Mouse (Mus musculus): ENCODE measurements at regions not wholly inside any gene's neighbourhood (a gene's known extent, or its start where the extent isn't known, plus 50 kb on each side); places are given as distances from the start of the nearest gene placed in this dataset.

GRCm38 (mm10) chr8:6132243-6132751 lies 1027.1 kb upstream of the Slc10a2 start:
- Histone ChIP-seq H3ac (ENCODE audit: control insufficient read depth, insufficient read length) (no peak overlapping the region), H3K79me2 (ENCODE audit: control insufficient read depth, insufficient read depth) (no peaks in the 10 kb centered on the region), H3K4me2 (ENCODE audit: low read depth) (no peak overlapping the region), H3K4me3 (no peak overlapping the region), H3K27me3 (ENCODE audit: control insufficient read depth, insufficient read depth, insufficient read length) (no peaks in the 10 kb centered on the region), H3K36me3 (ENCODE audit: control insufficient read depth, insufficient read depth) (no peaks in the 10 kb centered on the region)
- TF ChIP-seq REST (IDR thresholded peaks at IDR 0.05; ENCODE audit: insufficient read depth, insufficient read length): no peak

- TF ChIP-seq CEBPB (IDR thresholded peaks at IDR 0.05; ENCODE audit: insufficient read depth, poor library complexity, severe bottlenecking) (no peak), MYOG (IDR thresholded peaks at IDR 0.05; ENCODE audit: control insufficient read depth in 1 of 3, insufficient read depth in 1 of 3, insufficient read length in 2 of 3, low read depth in 2 of 3) (no peak), POLR2AphosphoS2 (IDR thresholded peaks at IDR 0.05; ENCODE audit: insufficient read length, low read depth) (no peak), REST (IDR thresholded peaks at IDR 0.05; ENCODE audit: insufficient read depth, insufficient read length) (no peak), POLR2A (IDR thresholded peaks at IDR 0.05; ENCODE audit: insufficient read length, low read depth) (no peak), MYOD1 (IDR thresholded peaks at IDR 0.05; ENCODE audit: control insufficient read depth in 1 of 3, insufficient read length in 2 of 3, low read depth in 2 of 3) (no peak), TCF12 (IDR thresholded peaks at IDR 0.05; ENCODE audit: insufficient read depth, poor library complexity, severe bottlenecking) (no peak), USF1 (IDR thresholded peaks at IDR 0.05; ENCODE audit: low read depth) (no peak), E2F4 (IDR thresholded peaks at IDR 0.05; ENCODE audit: insufficient read depth) (no peak), MAX (IDR thresholded peaks at IDR 0.05; ENCODE audit: low read depth) (no peak), TCF3 (IDR thresholded peaks at IDR 0.05; ENCODE audit: insufficient read length, low read depth) (no peak), SRF (IDR thresholded peaks at IDR 0.05; ENCODE audit: control insufficient read depth, insufficient read length, low read depth) (no peak)
- Histone ChIP-seq H3K79me2 (ENCODE audit: control insufficient read depth, insufficient read depth) (no peaks in the 10 kb centered on the region), H3K4me3 (no peak overlapping the region), H3K4me2 (ENCODE audit: low read depth) (no peak overlapping the region), H3K36me3 (ENCODE audit: control insufficient read depth, insufficient read depth) (no peaks in the 10 kb centered on the region), H3ac (ENCODE audit: control insufficient read depth, insufficient read length) (no peak overlapping the region), H3K27me3 (ENCODE audit: control insufficient read depth, insufficient read depth, insufficient read length) (no peaks in the 10 kb centered on the region)
Observed at GRCm38 (mm10) chr8:6125265-6125664, 1020.1 kb upstream of the Slc10a2 start.

- TF ChIP-seq REST (IDR thresholded peaks at IDR 0.05; ENCODE audit: insufficient read depth, insufficient read length): no peak
- TF ChIP-seq POLR2A (IDR thresholded peaks at IDR 0.05; ENCODE audit: insufficient read length, low read depth): no peak
- no peak for TF ChIP-seq MYOD1 (IDR thresholded peaks at IDR 0.05; ENCODE audit: control insufficient read depth in 1 of 3, insufficient read length in 2 of 3, low read depth in 2 of 3)
- no peak for TF ChIP-seq SRF (IDR thresholded peaks at IDR 0.05; ENCODE audit: control insufficient read depth, insufficient read length, low read depth)
- TF ChIP-seq CEBPB (IDR thresholded peaks at IDR 0.05; ENCODE audit: insufficient read depth, poor library complexity, severe bottlenecking): no peak
- TF ChIP-seq E2F4 (IDR thresholded peaks at IDR 0.05; ENCODE audit: insufficient read depth): no peak
- TF ChIP-seq MAX (IDR thresholded peaks at IDR 0.05; ENCODE audit: low read depth): no peak
- Histone ChIP-seq H3K4me2 (ENCODE audit: low read depth) (no peak overlapping the region), H3K36me3 (ENCODE audit: control insufficient read depth, insufficient read depth) (no peaks in the 10 kb centered on the region), H3K27me3 (ENCODE audit: control insufficient read depth, insufficient read depth, insufficient read length) (no peaks in the 10 kb centered on the region), H3K79me2 (ENCODE audit: control insufficient read depth, insufficient read depth) (no peaks in the 10 kb centered on the region), H3K4me3 (no peak overlapping the region), H3ac (ENCODE audit: control insufficient read depth, insufficient read length) (no peak overlapping the region)
Observed at GRCm38 (mm10) chr8:6119506-6119905, 1014.4 kb upstream of the Slc10a2 start.

GRCm38 (mm10) chr8:6111351-6111750 lies 1006.2 kb upstream of the Slc10a2 start:
- Histone ChIP-seq H3K4me3 (no peak overlapping the region), H3K79me2 (ENCODE audit: control insufficient read depth, insufficient read depth) (no peaks in the 10 kb centered on the region), H3ac (ENCODE audit: control insufficient read depth, insufficient read length) (no peak overlapping the region), H3K27me3 (ENCODE audit: control insufficient read depth, insufficient read depth, insufficient read length) (no peaks in the 10 kb centered on the region), H3K4me2 (ENCODE audit: low read depth) (no peak overlapping the region), H3K36me3 (ENCODE audit: control insufficient read depth, insufficient read depth) (no peaks in the 10 kb centered on the region)
- TF ChIP-seq TCF12 (IDR thresholded peaks at IDR 0.05; ENCODE audit: insufficient read depth, poor library complexity, severe bottlenecking): no peak
- TF ChIP-seq REST (IDR thresholded peaks at IDR 0.05; ENCODE audit: insufficient read depth, insufficient read length): no peak
- no peak for TF ChIP-seq SRF (IDR thresholded peaks at IDR 0.05; ENCODE audit: control insufficient read depth, insufficient read length, low read depth)
- TF ChIP-seq POLR2A (IDR thresholded peaks at IDR 0.05; ENCODE audit: insufficient read length, low read depth): no peak
- TF ChIP-seq TCF3 (IDR thresholded peaks at IDR 0.05; ENCODE audit: insufficient read length, low read depth): no peak
- no peak for TF ChIP-seq MAX (IDR thresholded peaks at IDR 0.05; ENCODE audit: low read depth)
- TF ChIP-seq MYOG (IDR thresholded peaks at IDR 0.05; ENCODE audit: control insufficient read depth in 1 of 3, insufficient read depth in 1 of 3, insufficient read length in 2 of 3, low read depth in 2 of 3): no peak
- TF ChIP-seq MYOD1 (IDR thresholded peaks at IDR 0.05; ENCODE audit: control insufficient read depth in 1 of 3, insufficient read length in 2 of 3, low read depth in 2 of 3): no peak

GRCm38 (mm10) chr8:6090028-6090427 lies 984.9 kb upstream of the Slc10a2 start:
- H3K36me3 ChIP-seq (ENCODE audit: control insufficient read depth, insufficient read depth): no peaks in the 10 kb centered on the region
- no peaks in the 10 kb centered on the region for H3K27me3 ChIP-seq (ENCODE audit: control insufficient read depth, insufficient read depth, insufficient read length)
- H3K4me2 ChIP-seq (ENCODE audit: low read depth): no peak overlapping the region
- H3K79me2 ChIP-seq (ENCODE audit: control insufficient read depth, insufficient read depth): no peaks in the 10 kb centered on the region
- no peak overlapping the region for H3K4me3 ChIP-seq
- H3ac ChIP-seq (ENCODE audit: control insufficient read depth, insufficient read length): no peak overlapping the region
- TF ChIP-seq TCF3 (IDR thresholded peaks at IDR 0.05; ENCODE audit: insufficient read length, low read depth) (no peak), REST (IDR thresholded peaks at IDR 0.05; ENCODE audit: insufficient read depth, insufficient read length) (no peak), POLR2A (IDR thresholded peaks at IDR 0.05; ENCODE audit: insufficient read length, low read depth) (no peak), MYOD1 (IDR thresholded peaks at IDR 0.05; ENCODE audit: control insufficient read depth in 1 of 3, insufficient read length in 2 of 3, low read depth in 2 of 3) (no peak), E2F4 (IDR thresholded peaks at IDR 0.05; ENCODE audit: insufficient read depth) (no peak), POLR2AphosphoS2 (IDR thresholded peaks at IDR 0.05; ENCODE audit: insufficient read length, low read depth) (no peak), MYOG (IDR thresholded peaks at IDR 0.05; ENCODE audit: control insufficient read depth in 1 of 3, insufficient read depth in 1 of 3, insufficient read length in 2 of 3, low read depth in 2 of 3) (no peak), SRF (IDR thresholded peaks at IDR 0.05; ENCODE audit: control insufficient read depth, insufficient read length, low read depth) (no peak), CEBPB (IDR thresholded peaks at IDR 0.05; ENCODE audit: insufficient read depth, poor library complexity, severe bottlenecking) (no peak), MAX (IDR thresholded peaks at IDR 0.05; ENCODE audit: low read depth) (no peak)

All from myocyte (in vitro differentiated cells).